Mouse (Mus musculus): Measurements from ENCODE around the gene Cdh13.

DNA sequence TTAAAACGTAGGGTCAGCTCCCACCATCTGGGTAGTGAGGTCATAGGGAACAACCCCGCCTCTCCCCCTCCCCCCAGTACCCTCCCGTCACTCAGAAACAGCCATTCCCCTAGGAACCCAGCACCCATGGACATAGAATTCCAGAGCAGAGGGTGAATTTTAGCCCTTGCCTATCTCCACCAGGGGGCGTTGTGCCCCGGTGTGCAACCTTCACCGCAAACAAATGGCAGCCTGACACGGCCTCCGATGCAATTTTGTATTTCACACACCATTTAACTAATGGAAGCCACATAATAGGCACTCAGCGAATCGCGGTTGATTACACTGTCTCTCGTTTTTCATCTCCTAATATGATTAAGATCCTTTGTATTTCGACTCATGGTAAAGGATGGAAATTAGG lies 461.5 kb downstream of the Cdh13 start:
- TF ChIP-seq EP300 (IDR thresholded peaks at IDR 0.05; ENCODE audit: insufficient read depth, low read depth, low read length) (no peak), CTCF (IDR thresholded peaks at IDR 0.05) (peak; percentile 15)

All from heart, adult 2 months (tissue).